8 mouse cellular contexts compared by ENCODE assay signal in genomic region chr1:41390102-41390884, GRCm38 (mm10).
DNase-seq lines count a peak whose midpoint lies in the region; ATAC-seq and TF ChIP-seq lines count a peak whose summit lies in the region.

No protein-coding gene starts in this region.

- no peak overlapping the region for H3K9ac ChIP-seq in hindbrain, embryonic 15.5 days

- peaks cover 24% of the 10 kb centered on the region for H3K4me1 ChIP-seq in hindbrain, embryonic 15.5 days (replicated peaks)

- WGBS in hindbrain, embryonic 15.5 days, result 5% methylated on average over 11 of the region's 11 CpGs

- ATAC-seq in frontal cortex, adult (ENCODE audit: low TSS enrichment), result peak; percentile 70; the same call in 1 of the 2 replicates
- ATAC-seq in hindbrain, embryonic 15.5 days (ENCODE audit: low FRiP score, low read depth), result peak; percentile 95

- H3K36me3 ChIP-seq in hindbrain, embryonic 15.5 days, result no peaks in the 10 kb centered on the region

- peak; percentile 11 for DNase-seq in gastrocnemius, postnatal 14 days
- no peak for DNase-seq in gastrocnemius, adult 18-20 months (ENCODE audit: low spot score)
- peak; percentile 60 to 64 for DNase-seq in layer of hippocampus, postnatal 36 days
- DNase-seq in lung, postnatal 10 days, result peak; percentile 79
- DNase-seq in right cerebral cortex, postnatal 14 days, result peak; percentile 39
- DNase-seq in gastrocnemius, adult 2 months, result no peak

- H3K4me2 ChIP-seq in hindbrain, embryonic 15.5 days, result peak overlapping the region; percentile 37

- no peaks in the 10 kb centered on the region for H3K9me3 ChIP-seq in hindbrain, embryonic 15.5 days

- no peak for TF ChIP-seq CTCF in gastrocnemius, adult 2 months (IDR thresholded peaks at IDR 0.05)

- peak overlapping the region; percentile 63 for H3K27ac ChIP-seq in hindbrain, embryonic 15.5 days (replicated peaks)
- H3K27ac ChIP-seq in gastrocnemius, adult 2 months, result no peak overlapping the region

- H3K27me3 ChIP-seq in hindbrain, embryonic 15.5 days, result no peaks in the 10 kb centered on the region

- H3K4me3 ChIP-seq in hindbrain, embryonic 15.5 days, result no peak overlapping the region
- no peak overlapping the region for H3K4me3 ChIP-seq in gastrocnemius, adult 2 months

- intact Hi-C loops in gastrocnemius, postnatal 14 days (cut with DNase I; ENCODE audit: low total_unique reads), result no loop called here
- intact Hi-C loops in gastrocnemius, adult 2 months (cut with DNase I), result no loop called here

Comparison
In these comparisons a context has a peak if more than half of its experiments do, and no peak if none do; other contexts are left out.
1. DNase-seq: peak in gastrocnemius, postnatal 14 days (single experiment), layer of hippocampus, postnatal 36 days (2 of 2), lung, postnatal 10 days (single experiment) and right cerebral cortex, postnatal 14 days (single experiment); none in gastrocnemius, adult 18-20 months (single experiment) and gastrocnemius, adult 2 months (single experiment).